Mouse (Mus musculus): ENCODE data around the gene Gigyf1. TPM values are rescaled to one million over a fixed set of nuclear protein-coding genes. Genes with fewer than 3 reads are reported as not detected.

Gene Gigyf1
- total RNA-seq, 1 experiment: 24.7 TPM

- Histone ChIP-seq H3K9me3 (ENCODE audit: control insufficient read depth, insufficient read depth, low read depth, low read length) (no peaks in the 10 kb centered on the region), H3K4me1 (ENCODE audit: control insufficient read depth in 2 of 2, insufficient read depth in 2 of 2, low read length in 2 of 2, poor library complexity in 1 of 2) (peaks cover 2 to 20% of the 10 kb centered on the region in 2 experiments; a peak in 2 of 4 replicates), H3K9ac (ENCODE audit: insufficient read depth, low read depth, low read length, poor library complexity, severe bottlenecking) (no peak overlapping the region), H3K4me3 (ENCODE audit: insufficient read depth in 1 of 2, low read depth in 1 of 2, low read length in 2 of 2, poor library complexity in 1 of 2, severe bottlenecking in 1 of 2) (no peak overlapping the region), H3K27ac (ENCODE audit: insufficient read depth, low read depth, low read length, poor library complexity, severe bottlenecking) (no peak overlapping the region), H3K36me3 (ENCODE audit: control insufficient read depth, insufficient read depth, low read length, poor library complexity, severe bottlenecking) (no peaks in the 10 kb centered on the region)
- in situ Hi-C loops (cut with MboI; ENCODE audit: low sequenced_read_pairs in 2 of 2, unreplicated experiment in 2 of 2): no loop called here
- TF ChIP-seq CHD2 (IDR thresholded peaks at IDR 0.05; ENCODE audit: low read depth, low read length) (no peak), ZC3H11A (IDR thresholded peaks at IDR 0.05; ENCODE audit: borderline replicate concordance, low read depth, low read length) (no peak), ZNF384 (IDR thresholded peaks at IDR 0.05; ENCODE audit: low read depth, low read length) (no peak), MAFK (IDR thresholded peaks at IDR 0.05; ENCODE audit: insufficient read depth, low read depth, low read length) (no peak), HCFC1 (IDR thresholded peaks at IDR 0.05; ENCODE audit: borderline replicate concordance, insufficient read depth, low read length) (no peak)
- no peak for DNase-seq (ENCODE audit: low read depth, low spot score)
These were observed 48.1 kb downstream of the Gigyf1 start for GRCm38 (mm10) chr5:137566416-137566815.

- no peak overlapping the region for H3K4me3 ChIP-seq (ENCODE audit: insufficient read depth in 1 of 2, low read depth in 1 of 2, low read length in 2 of 2, poor library complexity in 1 of 2, severe bottlenecking in 1 of 2)
- no peak for DNase-seq (ENCODE audit: low read depth, low spot score)
- H3K9ac ChIP-seq (ENCODE audit: insufficient read depth, low read depth, low read length, poor library complexity, severe bottlenecking): no peak overlapping the region
- H3K9me3 ChIP-seq (ENCODE audit: control insufficient read depth, insufficient read depth, low read depth, low read length): no peaks in the 10 kb centered on the region
- H3K4me1 ChIP-seq (ENCODE audit: control insufficient read depth in 2 of 2, insufficient read depth in 2 of 2, low read length in 2 of 2, poor library complexity in 1 of 2): peaks cover 0 to 17% of the 10 kb centered on the region in 2 experiments; a peak in 2 of 4 replicates
- no peaks in the 10 kb centered on the region for H3K36me3 ChIP-seq (ENCODE audit: control insufficient read depth, insufficient read depth, low read length, poor library complexity, severe bottlenecking)
- H3K27ac ChIP-seq (ENCODE audit: insufficient read depth, low read depth, low read length, poor library complexity, severe bottlenecking): no peak overlapping the region
- in situ Hi-C loops (cut with MboI; ENCODE audit: low sequenced_read_pairs in 2 of 2, unreplicated experiment in 2 of 2): no loop called here
- TF ChIP-seq ZC3H11A (IDR thresholded peaks at IDR 0.05; ENCODE audit: borderline replicate concordance, low read depth, low read length) (no peak), HCFC1 (IDR thresholded peaks at IDR 0.05; ENCODE audit: borderline replicate concordance, insufficient read depth, low read length) (no peak), ZNF384 (IDR thresholded peaks at IDR 0.05; ENCODE audit: low read depth, low read length) (no peak), CHD2 (IDR thresholded peaks at IDR 0.05; ENCODE audit: low read depth, low read length) (no peak), MAFK (IDR thresholded peaks at IDR 0.05; ENCODE audit: insufficient read depth, low read depth, low read length) (no peak)
These were observed 50.0 kb downstream of the Gigyf1 start for GRCm38 (mm10) chr5:137568223-137568798.

- Histone ChIP-seq H3K27ac (ENCODE audit: insufficient read depth, low read depth, low read length, poor library complexity, severe bottlenecking) (no peak overlapping the region), H3K36me3 (ENCODE audit: control insufficient read depth, insufficient read depth, low read length, poor library complexity, severe bottlenecking) (no peaks in the 10 kb centered on the region), H3K4me1 (ENCODE audit: control insufficient read depth in 2 of 2, insufficient read depth in 2 of 2, low read length in 2 of 2, poor library complexity in 1 of 2) (peaks cover 0 to 17% of the 10 kb centered on the region in 2 experiments; a peak in 2 of 4 replicates), H3K4me3 (ENCODE audit: insufficient read depth in 1 of 2, low read depth in 1 of 2, low read length in 2 of 2, poor library complexity in 1 of 2, severe bottlenecking in 1 of 2) (peak overlapping the region in 1 of 2 experiments; percentile 30; a peak in 1 of 4 replicates), H3K9me3 (ENCODE audit: control insufficient read depth, insufficient read depth, low read depth, low read length) (no peaks in the 10 kb centered on the region), H3K9ac (ENCODE audit: insufficient read depth, low read depth, low read length, poor library complexity, severe bottlenecking) (no peak overlapping the region)
- in situ Hi-C loops (cut with MboI; ENCODE audit: low sequenced_read_pairs in 2 of 2, unreplicated experiment in 2 of 2): no loop called here
- TF ChIP-seq ZC3H11A (IDR thresholded peaks at IDR 0.05; ENCODE audit: borderline replicate concordance, low read depth, low read length): no peak
- no peak for TF ChIP-seq CHD2 (IDR thresholded peaks at IDR 0.05; ENCODE audit: low read depth, low read length)
- TF ChIP-seq HCFC1 (IDR thresholded peaks at IDR 0.05; ENCODE audit: borderline replicate concordance, insufficient read depth, low read length): no peak
- TF ChIP-seq MAFK (IDR thresholded peaks at IDR 0.05; ENCODE audit: insufficient read depth, low read depth, low read length): no peak
- TF ChIP-seq ZNF384 (IDR thresholded peaks at IDR 0.05; ENCODE audit: low read depth, low read length): no peak
- DNase-seq (ENCODE audit: low read depth, low spot score): no peak
These were observed 50.7 kb downstream of the Gigyf1 start for GRCm38 (mm10) chr5:137569031-137569430.

- peak within 1 kb of the TSS; percentile 30 to 47; a peak in 2 of 4 replicates for H3K4me3 ChIP-seq (ENCODE audit: insufficient read depth in 1 of 2, low read depth in 1 of 2, low read length in 2 of 2, poor library complexity in 1 of 2, severe bottlenecking in 1 of 2)
- no peak within 1 kb of the TSS for H3K27ac ChIP-seq (ENCODE audit: insufficient read depth, low read depth, low read length, poor library complexity, severe bottlenecking)
- in situ Hi-C loops (cut with MboI; ENCODE audit: low sequenced_read_pairs in 2 of 2, unreplicated experiment in 2 of 2): no loop called here
- peaks cover 0 to 17% of the 10 kb centered on the region in 2 experiments; a peak in 2 of 4 replicates for H3K4me1 ChIP-seq (ENCODE audit: control insufficient read depth in 2 of 2, insufficient read depth in 2 of 2, low read length in 2 of 2, poor library complexity in 1 of 2)
- no peaks in the 10 kb centered on the region for H3K36me3 ChIP-seq (ENCODE audit: control insufficient read depth, insufficient read depth, low read length, poor library complexity, severe bottlenecking)
- TF ChIP-seq MAFK (IDR thresholded peaks at IDR 0.05; ENCODE audit: insufficient read depth, low read depth, low read length) (no peak), ZC3H11A (IDR thresholded peaks at IDR 0.05; ENCODE audit: borderline replicate concordance, low read depth, low read length) (no peak), HCFC1 (IDR thresholded peaks at IDR 0.05; ENCODE audit: borderline replicate concordance, insufficient read depth, low read length) (no peak), CHD2 (IDR thresholded peaks at IDR 0.05; ENCODE audit: low read depth, low read length) (no peak), ZNF384 (IDR thresholded peaks at IDR 0.05; ENCODE audit: low read depth, low read length) (no peak)
- H3K9ac ChIP-seq (ENCODE audit: insufficient read depth, low read depth, low read length, poor library complexity, severe bottlenecking): no peak within 1 kb of the TSS
- no peaks in the 10 kb centered on the region for H3K9me3 ChIP-seq (ENCODE audit: control insufficient read depth, insufficient read depth, low read depth, low read length)
- peak; percentile 51 for DNase-seq (ENCODE audit: low read depth, low spot score)
These were observed 51.3 kb downstream of the Gigyf1 start, which contains the start of gene Tfr2 for GRCm38 (mm10) chr5:137569665-137570064. Gene Tfr2, plus strand, starts transcription at chr5:137569840.
